Mouse (Mus musculus) layer of hippocampus, adult 2 months (tissue): ENCODE results near the gene Slc31a1. TPM values are rescaled to one million over a fixed set of nuclear protein-coding genes. Genes with fewer than 3 reads are reported as not detected.

Source experiments
- DNase-seq, 2 experiments: peaks; one replicate each; pipeline ENCODE4 v3.0.0; 2022; ENCODE audit warnings: low spot score in 2 of 2
- H3K27ac ChIP-seq: fragments of 200-600 bp; 2 replicates; pipeline ENCODE4 v1.8.1; 2022
- H3K4me3 ChIP-seq: fragments of 200-600 bp; 2 replicates; pipeline ENCODE4 v1.8.1; 2022; ENCODE audit warnings: mild to moderate bottlenecking
- CTCF ChIP-seq: fragments of 200-600 bp; conservative IDR thresholded peaks from 2 replicates; pipeline ENCODE4 v1.8.1; 2022; ENCODE audit warnings: antibody characterized with exemption, mild to moderate bottlenecking, moderate library complexity
- total RNA-seq, 2 experiments: library from RNA; stranded (reverse); gene quantifications; 2 replicates each; pipeline ENCODE4 v1.2.3; 2021

Gene Slc31a1
- total RNA-seq, 2 experiments from 2014 or later: 11.7 to 11.9 TPM

DNA sequence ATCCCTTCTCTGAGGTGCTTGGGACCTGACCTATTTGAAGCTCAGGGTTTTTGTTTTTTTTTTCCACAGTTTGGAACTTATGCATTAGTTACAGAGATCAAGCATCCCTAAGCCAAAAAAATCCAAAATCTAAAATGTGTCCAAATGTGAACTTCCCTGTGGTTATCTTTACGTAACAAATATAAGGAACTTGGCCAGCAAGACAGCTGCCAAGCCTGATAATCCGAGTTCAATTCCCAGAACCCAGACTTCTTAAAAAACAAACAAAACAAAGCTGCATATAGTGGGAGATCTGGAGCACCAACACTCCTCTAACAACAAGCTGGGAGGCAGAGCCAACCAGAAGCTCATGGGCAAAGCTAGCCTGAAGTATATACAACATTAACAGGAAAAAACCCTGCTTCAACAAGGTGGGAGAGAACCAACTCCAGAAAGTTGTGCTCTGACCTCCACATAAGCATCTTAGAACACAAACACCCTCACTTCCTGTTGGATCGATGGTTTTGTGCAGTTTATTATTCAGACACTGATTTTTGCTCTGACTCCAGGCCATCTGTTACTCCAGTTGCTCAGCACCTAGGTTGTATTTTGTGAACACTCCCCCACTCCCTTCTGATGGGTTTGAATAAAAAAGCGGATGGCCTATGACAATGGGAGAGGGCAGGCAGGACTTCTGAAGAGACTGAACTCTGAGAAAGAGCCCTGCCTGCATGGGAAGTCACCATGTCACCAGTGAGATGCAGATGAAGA is 37.3 kb downstream of the Slc31a1 start:
- TF ChIP-seq CTCF: no peak
- peak; percentile 48 to 58 for DNase-seq
- Histone ChIP-seq H3K27ac (peak overlapping the region; percentile 65), H3K4me3 (no peak overlapping the region)

DNA sequence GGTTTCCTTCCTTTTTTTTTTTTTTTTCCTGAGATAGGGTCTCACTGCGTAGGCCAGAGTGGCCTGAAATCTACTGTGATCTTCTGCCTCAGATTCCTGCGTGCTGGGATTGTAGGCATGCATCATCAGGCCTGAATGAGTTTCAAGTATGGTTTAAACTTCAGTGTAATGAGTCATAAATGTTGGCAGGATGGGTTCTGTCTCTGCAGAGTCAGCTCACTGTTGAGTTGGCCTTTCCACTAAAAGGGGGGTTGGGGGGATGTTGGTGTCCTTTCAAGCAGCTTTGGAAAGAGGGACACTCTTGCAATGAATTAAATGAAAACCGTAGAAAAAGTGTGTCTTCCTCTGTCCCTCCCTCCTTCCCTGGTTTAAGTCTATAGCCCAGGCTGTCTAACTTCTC is 38.4 kb downstream of the Slc31a1 start:
- no peak for TF ChIP-seq CTCF
- Histone ChIP-seq H3K27ac (peak overlapping the region; percentile 49), H3K4me3 (no peak overlapping the region)
- peak; percentile 28 to 55 for DNase-seq

GRCm38 (mm10) chr4:62406133-62406532 is 45.6 kb downstream of the Slc31a1 start:
- Histone ChIP-seq H3K4me3 (no peak overlapping the region), H3K27ac (no peak overlapping the region)
- no peak for TF ChIP-seq CTCF
- DNase-seq: no peak

DNA sequence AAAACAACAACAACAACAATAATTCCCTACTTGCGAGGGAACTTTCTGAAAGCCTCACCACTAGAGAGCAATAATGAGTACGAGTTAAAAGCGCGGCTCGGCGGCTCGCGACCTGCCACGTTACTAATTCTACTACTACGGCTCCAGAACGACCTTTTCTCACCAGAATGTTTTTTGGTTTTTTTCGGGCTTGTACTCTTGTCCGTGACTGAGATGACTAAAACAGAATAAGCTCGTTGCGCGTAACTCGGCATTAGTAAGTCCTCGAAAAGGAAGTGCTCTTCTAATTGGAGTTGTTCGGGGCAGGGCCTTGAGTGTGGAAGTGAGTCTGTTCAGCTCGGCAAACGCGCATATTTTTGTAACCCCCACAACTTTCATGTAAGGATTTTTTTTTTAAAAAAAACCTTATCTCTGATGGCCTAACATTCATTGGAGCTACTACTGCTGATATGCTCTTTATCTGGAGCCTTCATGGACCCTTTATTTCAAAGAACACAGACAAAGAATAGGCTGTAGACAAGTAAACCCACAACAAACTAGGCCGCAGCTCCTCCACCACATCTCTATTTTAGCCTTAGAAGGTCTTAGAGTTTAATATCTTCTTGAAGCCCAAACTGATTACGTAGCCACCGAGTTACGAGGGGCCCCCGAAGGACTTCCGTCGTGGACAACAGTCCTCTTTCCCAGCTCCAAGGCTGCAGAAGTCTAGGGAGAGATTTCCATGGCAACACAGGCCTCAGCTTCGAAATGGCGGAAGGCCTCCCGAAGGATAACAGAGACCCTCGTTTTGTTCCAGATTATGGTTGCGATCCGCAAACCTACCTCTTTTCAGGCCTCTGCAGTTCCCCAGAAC is 47.4 kb downstream of the Slc31a1 start:
- peak; percentile 77 for TF ChIP-seq CTCF
- peak; percentile 20 to 35 for DNase-seq
- Histone ChIP-seq H3K27ac (peak overlapping the region; percentile 93), H3K4me3 (peak overlapping the region; percentile 90)

DNA sequence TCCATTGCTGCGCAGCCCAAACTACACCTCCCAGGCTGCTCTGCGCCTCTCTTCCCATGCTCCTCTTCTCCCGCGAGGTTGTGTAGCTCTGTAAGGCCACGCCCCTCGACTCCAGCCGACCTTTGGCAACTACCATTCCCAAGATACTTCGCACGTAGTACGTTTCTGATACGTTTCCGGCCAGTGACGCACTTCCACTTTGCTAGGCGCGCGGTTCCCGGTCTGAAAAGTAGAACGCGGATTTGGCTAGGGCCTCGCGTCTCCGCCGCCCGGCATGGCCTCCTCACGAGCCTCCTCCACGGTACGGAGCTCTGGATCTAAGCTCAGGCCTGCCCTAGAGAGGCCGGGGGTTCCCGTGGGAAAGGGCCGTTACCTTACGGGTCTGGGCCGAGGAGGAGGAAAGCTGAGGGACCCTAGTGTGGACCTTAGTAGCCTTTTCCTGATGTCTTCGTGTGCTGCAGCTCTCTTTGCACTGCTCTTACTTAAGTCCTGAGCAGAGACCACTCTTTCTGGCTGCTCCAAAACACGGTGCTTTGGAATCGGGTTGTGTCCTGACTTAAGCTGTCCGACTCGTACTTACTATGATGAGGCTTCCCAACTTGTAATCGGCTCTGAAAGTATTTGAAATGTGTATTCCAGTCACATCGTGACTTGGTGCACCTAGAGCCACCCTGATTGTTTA is 48.2 kb downstream of the Slc31a1 start, which contains the start of the genes Cdc26 and Prpf4:
Gene Cdc26 (minus strand): TSS at position 42 of the 682 bp plus-strand sequence.
Gene Prpf4 (plus strand): TSS at position 197 of the 682 bp plus-strand sequence.
- H3K27ac ChIP-seq: peak within 1 kb of the TSS; percentile 93
- DNase-seq: peak; percentile 96 to 99
- H3K4me3 ChIP-seq: peak within 1 kb of the TSS; percentile 90
- no peak for TF ChIP-seq CTCF

DNA sequence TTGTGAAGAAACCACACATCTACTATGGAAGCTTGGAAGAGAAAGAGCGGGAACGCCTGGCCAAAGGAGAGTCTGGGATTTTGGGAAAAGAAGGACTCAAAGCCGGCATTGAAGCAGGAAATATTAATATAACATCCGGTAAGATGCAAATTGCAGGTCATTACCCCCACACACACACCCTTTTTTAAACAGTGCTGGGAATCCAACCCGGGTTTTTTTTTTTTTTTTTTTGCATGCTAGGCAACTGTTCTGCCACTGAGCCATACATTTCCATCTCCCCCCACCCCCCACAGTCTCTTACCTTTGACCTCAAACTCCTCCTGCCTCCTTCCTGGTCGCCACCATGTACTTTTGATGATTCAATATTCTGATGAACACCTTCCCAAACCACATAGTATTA is 49.1 kb downstream of the Slc31a1 start:
- no peak for DNase-seq
- H3K4me3 ChIP-seq: peak overlapping the region; percentile 90
- no peak overlapping the region for H3K27ac ChIP-seq
- TF ChIP-seq CTCF: no peak

GRCm38 (mm10) chr4:62410325-62410724 is 49.8 kb downstream of the Slc31a1 start:
- H3K27ac ChIP-seq: no peak overlapping the region
- DNase-seq: no peak
- no peak for TF ChIP-seq CTCF
- H3K4me3 ChIP-seq: no peak overlapping the region; the same call in 1 of the 2 replicates

DNA sequence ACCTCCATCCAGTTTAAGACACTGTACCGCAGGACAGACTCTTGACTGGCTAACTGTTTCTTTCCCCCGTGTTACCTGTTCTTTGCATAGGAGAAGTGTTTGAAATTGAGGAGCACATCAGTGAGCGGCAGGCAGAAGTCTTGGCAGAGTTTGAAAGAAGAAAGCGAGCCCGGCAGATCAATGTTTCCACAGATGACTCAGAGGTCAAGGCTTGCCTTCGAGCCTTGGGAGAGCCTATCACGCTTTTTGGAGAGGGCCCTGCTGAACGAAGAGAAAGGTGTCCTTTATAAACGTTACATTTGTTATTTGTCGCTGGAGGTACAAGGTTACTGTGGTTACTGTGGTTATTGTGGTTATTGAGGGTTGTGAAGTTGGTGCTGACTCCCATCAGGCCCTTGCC is 51.1 kb downstream of the Slc31a1 start:
- Histone ChIP-seq H3K4me3 (no peak overlapping the region), H3K27ac (no peak overlapping the region)
- no peak for DNase-seq
- no peak for TF ChIP-seq CTCF

GRCm38 (mm10) chr4:62418448-62418847 is 57.9 kb downstream of the Slc31a1 start:
- TF ChIP-seq CTCF: no peak
- DNase-seq: peak in 1 of 2 experiments; percentile 41
- Histone ChIP-seq H3K27ac (peak overlapping the region; percentile 59), H3K4me3 (no peak overlapping the region)

DNA sequence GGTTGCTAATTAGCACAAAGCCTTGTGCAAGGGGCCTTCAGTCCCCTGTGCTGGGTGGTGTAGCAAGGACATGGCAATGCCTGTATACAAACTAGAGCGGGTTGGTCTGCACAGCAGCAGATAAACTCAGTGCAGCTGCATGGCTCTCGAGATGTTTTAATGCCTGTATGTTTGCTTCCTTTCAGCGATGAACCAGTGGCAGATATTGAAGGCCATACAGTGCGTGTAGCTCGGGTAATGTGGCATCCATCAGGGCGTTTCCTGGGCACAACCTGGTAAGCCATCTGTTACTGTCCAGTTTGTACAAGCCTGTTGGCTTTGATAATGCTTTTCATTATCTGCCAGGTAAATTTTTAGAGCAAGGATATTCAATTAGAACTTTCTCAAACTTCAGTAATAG is 58.6 kb downstream of the Slc31a1 start:
- no peak for DNase-seq
- Histone ChIP-seq H3K27ac (peak overlapping the region; percentile 59; the same call in 1 of the 2 replicates), H3K4me3 (no peak overlapping the region)
- TF ChIP-seq CTCF: no peak

DNA sequence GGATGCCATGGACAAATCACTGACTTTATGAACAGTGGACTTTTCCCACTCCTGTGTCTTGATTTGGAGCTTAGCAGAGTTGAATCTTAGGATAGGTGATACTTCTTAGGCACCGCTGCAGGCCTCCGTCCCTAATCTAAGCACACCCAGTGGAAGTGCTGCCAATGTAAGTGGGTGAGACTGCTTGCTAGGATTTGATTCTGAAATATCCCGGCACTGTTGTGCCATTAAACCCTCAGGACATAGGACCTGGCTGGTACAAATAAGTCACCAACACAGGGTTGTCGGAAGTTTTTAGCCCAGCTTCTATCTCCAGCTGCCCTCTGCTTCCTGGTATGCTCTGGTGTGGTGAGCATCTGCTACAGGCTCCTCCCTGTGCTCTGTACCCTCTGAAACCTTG is 65.4 kb downstream of the Slc31a1 start:
- no peak for DNase-seq
- Histone ChIP-seq H3K27ac (no peak overlapping the region), H3K4me3 (no peak overlapping the region)
- TF ChIP-seq CTCF: no peak

GRCm38 (mm10) chr4:62427978-62428758 is 67.6 kb downstream of the Slc31a1 start:
- DNase-seq: no peak
- no peak for TF ChIP-seq CTCF
- no peak overlapping the region for H3K27ac ChIP-seq
- H3K4me3 ChIP-seq: no peak overlapping the region
